Mouse (Mus musculus) myocyte (in vitro differentiated cells): Measurements from ENCODE around the gene Tcaim.

Experiments
- CEBPB ChIP-seq: IDR thresholded peaks from 2 replicates; pipeline ENCODE4 v1.6.1; 2011; ENCODE audit warnings: mild to moderate bottlenecking, moderate library complexity; ENCODE audit not compliant: poor library complexity, insufficient read depth, severe bottlenecking
- E2F4 ChIP-seq: IDR thresholded peaks from one replicate; pipeline ENCODE4 v1.6.1; 2011; ENCODE audit warnings: mild to moderate bottlenecking, control low read depth, moderate library complexity; ENCODE audit not compliant: insufficient read depth
- MAX ChIP-seq: IDR thresholded peaks from one replicate; pipeline ENCODE4 v1.6.1; 2011; ENCODE audit warnings: low read depth, mild to moderate bottlenecking, control low read depth
- MYOD1 ChIP-seq, 3 experiments: IDR thresholded peaks; one replicate each; pipeline ENCODE4 v1.6.1; 2011; ENCODE audit warnings: control low read depth in 2 of 3, low read depth in 2 of 3, mild to moderate bottlenecking in 2 of 3, moderate library complexity in 1 of 3; ENCODE audit not compliant: insufficient read length in 2 of 3, control insufficient read depth in 1 of 3
- MYOG ChIP-seq, 3 experiments: IDR thresholded peaks; one replicate each; pipeline ENCODE4 v1.6.1; 2011; ENCODE audit warnings: control low read depth in 2 of 3, low read depth in 2 of 3, mild to moderate bottlenecking in 2 of 3; ENCODE audit not compliant: insufficient read length in 2 of 3, control insufficient read depth in 1 of 3, insufficient read depth in 1 of 3
- POLR2A ChIP-seq: IDR thresholded peaks from one replicate; pipeline ENCODE4 v1.6.1; 2011; ENCODE audit warnings: low read depth, mild to moderate bottlenecking, control low read depth, moderate library complexity; ENCODE audit not compliant: insufficient read length
- SRF ChIP-seq: IDR thresholded peaks from one replicate; pipeline ENCODE4 v1.6.1; 2011; ENCODE audit warnings: low read depth; ENCODE audit not compliant: control insufficient read depth, insufficient read length
- TCF12 ChIP-seq: IDR thresholded peaks from one replicate; pipeline ENCODE4 v1.6.1; 2011; ENCODE audit warnings: mild to moderate bottlenecking, control low read depth; ENCODE audit not compliant: poor library complexity, insufficient read depth, severe bottlenecking
- TCF3 ChIP-seq: IDR thresholded peaks from one replicate; pipeline ENCODE4 v1.6.1; 2011; ENCODE audit warnings: low read depth, control low read depth; ENCODE audit not compliant: insufficient read length
- USF1 ChIP-seq: IDR thresholded peaks from one replicate; pipeline ENCODE4 v1.6.1; 2011; ENCODE audit warnings: low read depth, mild to moderate bottlenecking, control low read depth, moderate library complexity

DNA sequence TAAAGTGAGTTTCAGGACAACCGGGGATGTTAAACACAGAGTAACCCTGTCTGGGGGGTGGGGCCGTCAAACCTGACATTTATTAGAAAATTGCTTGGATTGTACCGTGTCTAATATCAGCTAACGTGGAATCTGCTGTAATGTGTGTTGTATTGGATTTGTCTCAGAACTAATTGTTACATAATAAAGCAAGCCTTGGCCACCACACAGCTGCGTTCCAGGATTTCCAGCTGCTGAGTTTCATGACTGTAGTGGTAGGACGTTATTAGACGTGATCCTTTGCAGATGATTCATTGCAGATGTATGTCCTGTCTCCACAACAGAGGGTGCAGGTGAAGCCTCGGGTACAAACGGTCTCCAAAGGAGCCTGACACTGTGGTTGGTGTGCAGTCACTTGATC, 30.8 kb downstream of the Tcaim start:
- no peak for TF ChIP-seq MYOG (IDR thresholded peaks at IDR 0.05; ENCODE audit: control insufficient read depth in 1 of 3, insufficient read depth in 1 of 3, insufficient read length in 2 of 3, low read depth in 2 of 3)
- no peak for TF ChIP-seq POLR2A
- no peak for TF ChIP-seq E2F4
- no peak for TF ChIP-seq USF1
- no peak for TF ChIP-seq MAX
- TF ChIP-seq CEBPB: no peak
- TF ChIP-seq TCF3: no peak
- TF ChIP-seq SRF: no peak
- TF ChIP-seq TCF12: no peak
- TF ChIP-seq MYOD1 (IDR thresholded peaks at IDR 0.05; ENCODE audit: control insufficient read depth in 1 of 3, insufficient read length in 2 of 3, low read depth in 2 of 3): no peak
